Mouse (Mus musculus): ENCODE results near the gene Ankrd28. TPM values are rescaled to one million over a fixed set of nuclear protein-coding genes. Genes with fewer than 3 reads are reported as not detected.

Gene Ankrd28
- polyA plus RNA-seq, 1 experiment from 2014 or later: 8.8 TPM

DNA sequence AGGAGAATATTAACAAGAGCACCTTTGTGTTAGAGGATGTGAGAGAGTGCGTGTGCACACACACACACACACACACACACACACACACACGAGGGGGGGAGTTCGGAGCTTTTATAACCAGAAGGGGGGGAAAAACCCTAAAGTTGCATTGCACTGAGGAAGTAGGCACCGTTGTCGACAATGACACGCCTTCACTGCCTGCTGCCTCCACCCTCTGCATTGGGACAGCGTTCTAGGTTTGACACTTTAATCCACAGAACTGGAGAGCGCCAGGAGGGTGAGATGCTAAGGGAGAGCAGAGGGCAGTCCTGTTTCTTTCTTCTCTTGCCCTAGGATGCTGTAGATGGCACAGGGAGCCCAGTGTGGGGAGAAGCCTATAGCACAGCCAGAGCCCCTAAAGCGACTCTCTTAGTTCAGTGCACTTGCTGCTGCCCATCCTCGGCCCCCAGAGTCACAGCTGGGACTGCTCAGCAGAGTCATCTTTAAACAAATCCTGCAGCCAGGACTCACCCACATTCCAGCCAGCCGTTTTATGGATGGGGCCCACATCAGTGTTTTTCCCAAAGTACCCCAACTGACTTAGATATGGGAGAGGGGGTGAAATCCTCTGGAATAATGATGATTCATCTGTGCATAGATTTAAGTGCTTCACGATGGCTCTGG lies 165.4 kb downstream of the Ankrd28 start:
- H3K9me3 ChIP-seq (replicated peaks): no peaks in the 10 kb centered on the region
- H3K36me3 ChIP-seq: peaks cover 15% of the 10 kb centered on the region
- H3K4me2 ChIP-seq: no peak overlapping the region
- 0 out of 2 replicates have a peak overlapping the region, but pooled peaks have one; percentile 7 for H3K9ac ChIP-seq
- H3K27me3 ChIP-seq (replicated peaks): no peaks in the 10 kb centered on the region
- ATAC-seq (ENCODE audit: insufficient number of reproducible peaks, low FRiP score): no peak
- H3K27ac ChIP-seq (ENCODE audit: poor library complexity, severe bottlenecking): no peak overlapping the region
- WGBS: 60% methylated on average over 12 of the region's 12 CpGs
- H3K4me1 ChIP-seq (replicated peaks): peaks cover 61% of the 10 kb centered on the region
- no peak overlapping the region for H3K4me3 ChIP-seq

GRCm38 (mm10) chr14:31664100-31664902 lies 166.2 kb downstream of the Ankrd28 start:
- Histone ChIP-seq H3K27ac (ENCODE audit: poor library complexity, severe bottlenecking) (peak overlapping the region; percentile 97), H3K27me3 (replicated peaks) (no peaks in the 10 kb centered on the region), H3K4me1 (replicated peaks) (peaks cover 61% of the 10 kb centered on the region), H3K4me3 (no peak overlapping the region), H3K9ac (peak overlapping the region; percentile 49; the same call in 1 of the 2 replicates), H3K9me3 (replicated peaks) (no peaks in the 10 kb centered on the region), H3K4me2 (no peak overlapping the region), H3K36me3 (peaks cover 15% of the 10 kb centered on the region)
- no peak for ATAC-seq (ENCODE audit: insufficient number of reproducible peaks, low FRiP score)
- WGBS: 60% methylated on average over 18 of the region's 18 CpGs

- ATAC-seq (ENCODE audit: insufficient number of reproducible peaks, low FRiP score): no peak
- no peak overlapping the region for H3K4me3 ChIP-seq
- peak overlapping the region; percentile 97 for H3K27ac ChIP-seq (ENCODE audit: poor library complexity, severe bottlenecking)
- peaks cover 15% of the 10 kb centered on the region for H3K36me3 ChIP-seq
- WGBS: 89% methylated on average over 13 of the region's 13 CpGs
- H3K4me2 ChIP-seq: no peak overlapping the region
- peaks cover 64% of the 10 kb centered on the region for H3K4me1 ChIP-seq (replicated peaks)
- no peaks in the 10 kb centered on the region for H3K27me3 ChIP-seq (replicated peaks)
- no peaks in the 10 kb centered on the region for H3K9me3 ChIP-seq (replicated peaks)
- peak overlapping the region; percentile 49; the same call in 1 of the 2 replicates for H3K9ac ChIP-seq
Observed at GRCm38 (mm10) chr14:31663376-31664099, 166.9 kb downstream of the Ankrd28 start.

- 22% methylated on average over 9 of the region's 9 CpGs for WGBS
- peak; percentile 30 for ATAC-seq (ENCODE audit: insufficient number of reproducible peaks, low FRiP score)
- peaks cover 70% of the 10 kb centered on the region for H3K4me1 ChIP-seq (replicated peaks)
- peak overlapping the region; percentile 67 for H3K9ac ChIP-seq
- H3K4me2 ChIP-seq: peak overlapping the region; percentile 65
- H3K36me3 ChIP-seq: peaks cover 12% of the 10 kb centered on the region
- H3K27ac ChIP-seq (ENCODE audit: poor library complexity, severe bottlenecking): peak overlapping the region; percentile 97
- H3K4me3 ChIP-seq: no peak overlapping the region
- H3K27me3 ChIP-seq (replicated peaks): no peaks in the 10 kb centered on the region
- H3K9me3 ChIP-seq (replicated peaks): no peaks in the 10 kb centered on the region
Observed at GRCm38 (mm10) chr14:31662555-31663211, 167.8 kb downstream of the Ankrd28 start.

DNA sequence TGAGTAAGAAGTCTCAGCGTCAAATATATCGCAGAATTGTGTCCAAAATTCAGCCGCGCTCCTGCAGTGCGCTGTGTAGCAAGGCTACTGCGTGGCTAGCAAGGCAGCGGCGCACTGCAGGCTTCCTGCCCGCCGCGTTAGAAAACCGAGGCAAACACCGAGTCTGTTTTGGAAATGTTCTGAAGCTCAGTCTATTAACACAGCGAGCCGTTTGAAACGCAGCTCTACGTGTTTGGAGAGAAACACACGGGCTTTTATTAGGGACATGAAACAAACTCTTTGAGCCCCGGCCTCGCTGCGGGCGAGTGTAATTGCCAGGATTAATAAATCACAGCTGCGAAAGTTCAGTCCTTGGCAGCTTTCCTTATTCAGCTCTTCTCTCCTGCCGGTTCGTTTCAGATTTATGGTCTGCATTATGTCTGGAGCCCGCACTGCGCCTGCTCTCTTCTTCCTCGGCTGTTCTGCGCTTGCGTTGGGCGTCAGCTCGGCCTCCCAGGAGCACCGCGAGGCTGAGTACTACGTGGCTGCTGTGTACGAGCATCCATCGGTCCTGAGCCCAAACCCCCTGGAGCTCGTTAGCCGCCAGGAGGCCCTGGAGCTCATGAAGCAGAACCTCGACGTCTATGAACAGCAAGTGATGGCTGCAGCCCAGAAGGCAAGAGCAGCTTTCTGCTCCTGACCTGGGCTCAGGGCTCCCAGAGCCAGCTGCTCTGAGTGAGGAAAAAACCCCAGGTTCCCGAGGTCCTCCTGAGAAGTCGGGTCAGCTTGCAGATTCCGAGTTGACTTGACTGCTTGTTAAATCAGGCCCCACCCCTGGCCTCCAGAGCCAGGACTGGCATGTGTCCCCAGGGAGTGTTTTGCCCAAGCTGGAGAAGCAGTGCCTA lies 168.5 kb downstream of the Ankrd28 start:
- no peaks in the 10 kb centered on the region for H3K9me3 ChIP-seq (replicated peaks)
- H3K4me1 ChIP-seq (replicated peaks): peaks cover 75% of the 10 kb centered on the region
- peak overlapping the region; percentile 65 for H3K4me2 ChIP-seq
- WGBS: 8% methylated on average over 44 of the region's 44 CpGs
- H3K9ac ChIP-seq: peak overlapping the region; percentile 67
- H3K27ac ChIP-seq (ENCODE audit: poor library complexity, severe bottlenecking): peak overlapping the region; percentile 97
- H3K27me3 ChIP-seq (replicated peaks): no peaks in the 10 kb centered on the region
- H3K36me3 ChIP-seq: peaks cover 5% of the 10 kb centered on the region
- H3K4me3 ChIP-seq: peak overlapping the region; percentile 35
- peak; percentile 64 for ATAC-seq (ENCODE audit: insufficient number of reproducible peaks, low FRiP score)

GRCm38 (mm10) chr14:31660312-31661093 lies 169.9 kb downstream of the Ankrd28 start:
- Histone ChIP-seq H3K4me2 (no peak overlapping the region), H3K27me3 (replicated peaks) (no peaks in the 10 kb centered on the region), H3K9ac (no peak overlapping the region), H3K9me3 (replicated peaks) (no peaks in the 10 kb centered on the region), H3K27ac (ENCODE audit: poor library complexity, severe bottlenecking) (peak overlapping the region; percentile 97), H3K36me3 (no peaks in the 10 kb centered on the region), H3K4me3 (no peak overlapping the region), H3K4me1 (replicated peaks) (peaks cover 75% of the 10 kb centered on the region)
- ATAC-seq (ENCODE audit: insufficient number of reproducible peaks, low FRiP score): no peak
- WGBS: 70% methylated on average over 7 of the region's 7 CpGs

DNA sequence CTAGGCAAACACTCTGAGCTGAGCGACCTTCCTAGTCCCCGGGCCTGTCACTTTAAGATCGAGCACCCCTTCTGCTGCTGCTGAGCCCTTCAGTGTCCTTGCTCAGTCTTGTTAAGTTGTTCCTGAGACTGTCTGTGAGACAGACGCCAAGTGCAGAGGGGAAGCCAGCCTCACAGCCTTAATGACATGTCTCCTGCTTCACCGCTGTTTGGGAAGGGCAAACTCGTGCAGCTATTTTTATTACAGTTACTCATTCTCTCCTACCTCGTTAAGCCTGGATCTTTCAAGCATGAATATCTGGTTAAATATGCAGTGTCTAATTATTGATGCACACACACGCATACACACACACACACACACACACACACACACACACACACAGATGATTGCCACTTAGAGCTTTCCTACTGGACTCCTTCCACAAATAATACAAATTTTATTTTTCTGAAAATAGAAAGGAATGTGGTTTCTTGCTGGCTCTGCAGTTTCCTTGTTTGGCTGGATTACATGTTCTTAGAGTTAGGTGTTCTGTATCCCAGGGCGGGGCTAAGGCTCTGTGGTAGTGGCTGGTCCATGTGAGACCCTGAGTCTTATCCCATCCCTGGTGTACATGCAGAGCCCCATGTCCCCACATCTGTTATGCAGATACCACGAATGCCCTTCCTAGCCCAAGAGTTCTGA lies 170.8 kb downstream of the Ankrd28 start:
- H3K9ac ChIP-seq: 0 out of 2 replicates have a peak overlapping the region, but pooled peaks have one; percentile 25
- H3K36me3 ChIP-seq: no peaks in the 10 kb centered on the region
- H3K9me3 ChIP-seq (replicated peaks): no peaks in the 10 kb centered on the region
- H3K27ac ChIP-seq (ENCODE audit: poor library complexity, severe bottlenecking): peak overlapping the region; percentile 97
- H3K4me2 ChIP-seq: 0 out of 2 replicates have a peak overlapping the region, but pooled peaks have one; percentile 11
- WGBS: 28% methylated on average over 10 of the region's 10 CpGs
- 0 out of 2 replicates have a peak, but pooled peaks have one; percentile 15 for ATAC-seq (ENCODE audit: insufficient number of reproducible peaks, low FRiP score)
- peaks cover 66% of the 10 kb centered on the region for H3K4me1 ChIP-seq (replicated peaks)
- no peaks in the 10 kb centered on the region for H3K27me3 ChIP-seq (replicated peaks)
- H3K4me3 ChIP-seq: no peak overlapping the region

- Histone ChIP-seq H3K9ac (no peak overlapping the region), H3K4me1 (replicated peaks) (peaks cover 59% of the 10 kb centered on the region), H3K27me3 (replicated peaks) (no peaks in the 10 kb centered on the region), H3K9me3 (replicated peaks) (no peaks in the 10 kb centered on the region), H3K36me3 (no peaks in the 10 kb centered on the region), H3K4me2 (no peak overlapping the region), H3K27ac (ENCODE audit: poor library complexity, severe bottlenecking) (peak overlapping the region; percentile 97), H3K4me3 (no peak overlapping the region)
- ATAC-seq (ENCODE audit: insufficient number of reproducible peaks, low FRiP score): no peak
- WGBS: 90% methylated on average over 8 of the region's 8 CpGs
Observed at GRCm38 (mm10) chr14:31658126-31658680, 172.2 kb downstream of the Ankrd28 start.

All from heart, embryonic 12.5 days (tissue).